Mouse (Mus musculus): ENCODE data around the gene Aadac.

Gene Aadac

GRCm38 (mm10) chr3:60025417-60025816 is at the start of gene Aadac:
Gene Aadac, plus strand, starts transcription at chr3:60025717.
- in situ Hi-C loops (cut with MboI): no loop called here

- in situ Hi-C loops (cut with MboI): no loop called here
Observed at GRCm38 (mm10) chr3:60003622-60004021, 21.9 kb upstream of the Aadac start.

DNA sequence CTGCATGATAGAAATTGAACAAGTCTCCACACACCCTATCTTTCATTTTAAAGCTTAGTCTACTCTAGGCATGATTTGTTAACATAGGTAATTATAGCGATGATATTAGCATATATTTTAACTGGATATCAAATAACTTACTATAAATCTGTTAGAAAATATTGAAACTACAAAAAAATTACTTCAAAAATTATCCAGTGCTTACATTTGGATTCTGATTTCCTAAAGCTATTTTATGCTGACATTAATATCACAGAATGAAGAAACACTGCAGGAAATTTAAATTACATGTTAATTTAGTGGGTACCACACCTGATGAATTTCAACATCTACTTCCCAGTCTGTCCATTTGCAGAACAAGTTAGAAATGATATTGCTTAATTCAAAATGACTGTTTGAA is 19.1 kb upstream of the Aadac start, which contains the start of gene Aadacl2:
Gene Aadacl2 (plus strand): TSS at position 301 of the 400 bp plus-strand sequence.
- in situ Hi-C loops (cut with MboI): no loop called here

GRCm38 (mm10) chr3:60031511-60031910 is 6.0 kb downstream of the Aadac start:
- in situ Hi-C loops (cut with MboI): no loop called here

DNA sequence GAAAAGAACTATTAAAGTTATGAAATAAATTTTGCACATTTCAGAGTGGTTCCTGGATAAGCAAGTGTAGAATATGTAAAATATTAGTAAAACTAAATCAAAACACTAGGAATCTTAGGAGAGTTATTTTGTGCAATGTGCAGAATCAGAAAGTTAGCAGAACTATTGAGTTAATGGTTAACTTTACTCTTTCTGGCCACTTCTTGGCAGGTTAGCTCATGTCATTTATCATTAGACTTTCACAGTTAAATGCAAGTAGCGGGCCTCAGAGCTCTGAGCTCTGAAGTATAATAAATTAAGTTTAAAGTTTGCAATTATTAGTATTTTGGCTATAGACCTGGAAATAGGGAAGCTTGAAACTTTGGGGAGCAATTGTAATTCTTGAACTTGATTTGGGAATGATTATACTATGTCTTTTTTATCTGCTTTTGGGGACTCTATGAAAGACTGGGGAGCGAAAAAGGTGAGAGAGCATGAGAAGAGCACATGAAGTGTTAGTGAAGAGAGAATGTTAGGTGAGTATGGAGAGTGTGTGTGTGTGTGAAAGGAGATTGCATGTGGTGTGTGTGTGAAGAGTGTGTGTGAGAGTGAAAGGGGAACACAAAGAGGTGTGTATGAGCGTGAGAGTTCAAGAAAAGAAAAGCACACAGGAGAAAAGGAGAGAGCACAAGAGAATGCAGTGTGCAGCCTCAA is 20.9 kb downstream of the Aadac start:
- in situ Hi-C loops (cut with MboI): no loop called here

DNA sequence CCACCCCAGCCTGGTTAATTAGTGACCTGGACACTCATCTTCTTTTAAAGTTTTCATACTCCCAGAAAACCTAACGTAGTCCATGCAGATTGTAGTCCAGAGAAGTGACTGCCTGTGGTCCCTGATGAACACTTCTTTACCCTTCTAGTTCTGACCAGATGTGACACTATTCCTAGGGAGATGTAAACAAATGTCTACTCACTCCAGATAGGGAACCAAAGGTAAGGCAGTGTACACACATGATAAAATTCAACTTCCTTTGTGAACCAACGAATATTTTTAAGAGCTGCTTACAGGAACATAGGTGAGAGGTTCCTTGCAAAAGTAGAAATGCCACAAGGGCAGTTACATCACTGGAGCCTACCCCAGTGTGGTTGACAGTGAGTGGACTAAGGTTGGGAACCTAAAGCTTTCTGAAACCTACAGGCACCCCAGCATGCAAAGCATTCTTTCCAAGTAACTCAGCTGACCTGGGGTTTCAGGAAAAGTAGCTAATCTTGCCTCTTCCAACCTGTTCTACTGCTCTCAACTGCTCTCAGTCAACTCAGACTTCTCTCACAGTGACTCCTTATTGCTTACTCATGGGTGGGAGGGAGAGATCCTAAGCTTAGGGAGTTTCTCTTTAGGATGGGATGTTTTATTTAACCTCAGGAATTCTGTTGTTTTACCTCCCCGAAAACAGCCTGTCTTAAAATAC is 27.9 kb downstream of the Aadac start:
- in situ Hi-C loops (cut with MboI): no loop called here

GRCm38 (mm10) chr3:60053931-60054330 is 28.4 kb downstream of the Aadac start:
- in situ Hi-C loops (cut with MboI): no loop called here

DNA sequence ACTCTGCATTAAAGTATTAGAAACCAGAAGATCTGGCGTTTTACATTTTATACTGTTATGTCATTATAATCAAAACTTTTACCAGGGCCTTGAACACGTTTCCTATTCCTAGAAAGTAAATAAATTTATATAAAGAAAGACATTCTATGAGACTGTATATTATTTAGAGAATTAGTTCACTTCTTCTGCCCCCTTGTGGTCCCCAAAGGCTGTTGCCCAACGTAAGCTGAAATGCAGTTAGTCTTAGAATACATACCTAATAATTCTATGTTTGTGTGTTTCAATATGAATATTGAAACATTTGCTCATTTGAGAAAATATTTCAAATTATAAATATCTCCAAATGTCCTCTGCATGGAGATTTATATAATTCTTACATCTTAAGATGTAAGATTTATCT is 30.9 kb downstream of the Aadac start:
- in situ Hi-C loops (cut with MboI): no loop called here

DNA sequence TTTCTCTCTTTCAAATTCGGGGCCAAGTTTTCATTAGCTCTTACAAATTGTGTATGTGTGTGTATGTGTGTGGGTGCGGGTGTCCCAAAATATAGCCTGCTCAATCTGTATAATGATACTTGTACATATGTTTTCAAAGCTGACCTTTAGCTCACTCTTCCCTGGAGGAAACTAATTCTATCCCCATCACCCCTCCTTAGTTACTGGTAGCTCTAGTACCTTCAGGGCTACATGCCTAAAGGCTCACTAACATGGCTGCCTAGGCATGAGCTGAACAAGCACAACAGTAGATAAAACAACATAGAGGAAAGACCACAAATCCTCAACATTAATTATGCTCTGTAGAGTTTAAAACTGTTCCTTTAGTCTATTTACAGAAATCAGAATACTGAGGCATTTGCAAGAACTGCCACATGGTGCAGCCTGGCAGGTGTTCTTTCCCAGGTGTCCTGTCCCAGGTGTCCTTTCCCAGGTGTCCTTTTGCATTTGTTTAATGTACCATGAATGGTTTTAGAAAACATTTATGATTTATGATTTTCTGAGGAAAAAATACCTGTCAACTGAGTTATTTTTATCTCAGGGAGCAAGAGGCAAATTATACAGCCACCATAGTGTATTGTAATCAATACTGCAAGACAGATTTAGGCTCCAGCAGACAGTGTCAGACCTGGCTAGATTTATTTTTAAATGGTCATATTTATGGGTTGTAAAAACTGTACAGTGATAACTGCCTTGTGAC is 31.7 kb downstream of the Aadac start:
- in situ Hi-C loops (cut with MboI): no loop called here

- in situ Hi-C loops (cut with MboI): no loop called here
Observed at GRCm38 (mm10) chr3:60057809-60058082, 32.2 kb downstream of the Aadac start.

GRCm38 (mm10) chr3:60078883-60079415 is 53.4 kb downstream of the Aadac start:
- in situ Hi-C loops (cut with MboI): no loop called here

GRCm38 (mm10) chr3:60080572-60080971 is 55.1 kb downstream of the Aadac start:
- in situ Hi-C loops (cut with MboI): no loop called here

- in situ Hi-C loops (cut with MboI): no loop called here
Observed at GRCm38 (mm10) chr3:60081648-60082047, 56.1 kb downstream of the Aadac start, which contains the start of gene Sucnr1. Gene Sucnr1, plus strand, starts transcription at chr3:60081869.

GRCm38 (mm10) chr3:60082746-60083145 is 57.2 kb downstream of the Aadac start:
- in situ Hi-C loops (cut with MboI): no loop called here

- in situ Hi-C loops (cut with MboI): no loop called here
Observed at GRCm38 (mm10) chr3:60085729-60086128, 60.2 kb downstream of the Aadac start.
